Mouse (Mus musculus): ENCODE measurements at regions not wholly inside any gene's neighbourhood (a gene's known extent, or its start where the extent isn't known, plus 50 kb on each side); places are given as distances from the start of the nearest gene placed in this dataset.
A peak's percentile ranks its signal among the peaks of the same experiment; 100 is the strongest.

DNA sequence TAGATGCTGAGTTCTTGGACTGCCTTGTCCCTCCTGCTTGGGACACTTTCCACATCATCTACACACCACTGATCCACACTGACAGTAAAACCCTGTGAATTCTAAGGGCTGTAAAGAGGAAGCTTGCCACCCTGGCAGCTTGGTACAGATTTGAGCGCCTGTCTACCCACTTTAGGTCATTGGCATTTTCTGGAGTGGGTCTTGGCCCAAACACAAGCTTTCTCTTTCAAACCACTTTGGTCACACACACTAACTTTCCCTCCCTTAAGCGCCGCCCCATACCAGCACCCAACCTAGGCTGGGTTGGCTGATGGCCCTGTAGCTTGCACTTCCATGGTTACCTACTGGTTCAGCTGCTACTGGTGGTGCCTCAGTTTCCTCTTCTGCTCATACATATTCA is 55.6 kb upstream of the Fam180a start:
- no peak overlapping the region for H3K9ac ChIP-seq (ENCODE audit: low read depth, low read length)
- no peaks in the 10 kb centered on the region for H3K36me3 ChIP-seq (ENCODE audit: control insufficient read depth, insufficient read depth, low read length)
- H3K27ac ChIP-seq (ENCODE audit: low read depth, low read length) = no peak overlapping the region
- WGBS (ENCODE audit: insufficient replicate concordance) = 73% methylated on average over 3 of the region's 3 CpGs
- no peak overlapping the region for H3K4me3 ChIP-seq (ENCODE audit: low read depth, low read length)
- ATAC-seq (replicated peaks; ENCODE audit: insufficient number of reproducible peaks, low FRiP score, low TSS enrichment) = no peak
- H3K9me3 ChIP-seq (replicated peaks; ENCODE audit: control insufficient read depth, low read length) = no peaks in the 10 kb centered on the region
- H3K4me1 ChIP-seq (ENCODE audit: control insufficient read depth, insufficient read depth, low read length) = no peaks in the 10 kb centered on the region
- no peaks in the 10 kb centered on the region for H3K27me3 ChIP-seq (ENCODE audit: control insufficient read depth, insufficient read depth, low read length)
- no peak overlapping the region for H3K4me2 ChIP-seq

DNA sequence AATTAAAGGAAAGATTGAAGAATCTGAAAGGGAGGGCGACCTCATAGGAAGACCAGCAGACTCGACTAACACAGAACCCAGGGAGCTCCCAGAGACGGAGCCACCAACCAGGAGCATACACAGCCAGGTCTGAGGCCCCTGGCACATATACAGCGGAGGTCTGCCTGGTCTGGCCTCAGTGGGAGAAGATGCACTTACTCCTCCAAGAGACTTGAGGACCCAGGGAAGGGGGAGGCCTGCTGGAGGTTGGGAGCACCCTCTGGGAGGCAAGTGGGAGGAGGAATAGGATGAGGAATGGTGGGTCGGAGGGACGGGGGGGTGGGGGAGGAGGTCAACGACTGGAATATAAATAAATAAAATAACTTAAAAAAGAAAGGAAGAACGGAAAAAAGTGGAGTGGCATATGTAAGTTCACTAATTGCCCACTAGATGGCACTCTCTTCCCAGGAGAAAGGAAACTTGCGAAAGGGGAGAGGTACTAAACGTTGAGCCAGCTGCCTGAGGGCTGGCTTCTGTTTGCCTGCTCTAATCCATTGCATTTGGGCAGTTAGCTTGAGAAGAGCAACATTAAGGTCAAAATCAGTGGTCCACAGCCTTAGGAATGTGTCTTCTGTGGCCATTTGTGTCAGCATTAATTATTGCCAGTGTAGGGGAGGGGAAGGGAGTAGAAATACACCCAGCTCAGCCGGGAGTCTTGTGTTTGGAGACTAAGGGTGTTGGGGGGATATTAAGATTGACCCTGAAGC is 55.0 kb upstream of the Fam180a start:
- no peaks in the 10 kb centered on the region for H3K27me3 ChIP-seq (ENCODE audit: control insufficient read depth, insufficient read depth, low read length)
- no peaks in the 10 kb centered on the region for H3K4me1 ChIP-seq (ENCODE audit: control insufficient read depth, insufficient read depth, low read length)
- H3K36me3 ChIP-seq (ENCODE audit: control insufficient read depth, insufficient read depth, low read length) = no peaks in the 10 kb centered on the region
- ATAC-seq (replicated peaks; ENCODE audit: insufficient number of reproducible peaks, low FRiP score, low TSS enrichment) = no peak; the same call in 1 of the 2 replicates
- 25% methylated on average over 11 of the region's 11 CpGs for WGBS (ENCODE audit: insufficient replicate concordance)
- H3K4me2 ChIP-seq = peak overlapping the region; percentile 53
- H3K4me3 ChIP-seq (ENCODE audit: low read depth, low read length) = peak overlapping the region; percentile 15; the same call in 1 of the 2 replicates
- no peak overlapping the region for H3K27ac ChIP-seq (ENCODE audit: low read depth, low read length)
- H3K9me3 ChIP-seq (replicated peaks; ENCODE audit: control insufficient read depth, low read length) = no peaks in the 10 kb centered on the region
- peak overlapping the region; percentile 22; the same call in 1 of the 2 replicates for H3K9ac ChIP-seq (ENCODE audit: low read depth, low read length)

DNA sequence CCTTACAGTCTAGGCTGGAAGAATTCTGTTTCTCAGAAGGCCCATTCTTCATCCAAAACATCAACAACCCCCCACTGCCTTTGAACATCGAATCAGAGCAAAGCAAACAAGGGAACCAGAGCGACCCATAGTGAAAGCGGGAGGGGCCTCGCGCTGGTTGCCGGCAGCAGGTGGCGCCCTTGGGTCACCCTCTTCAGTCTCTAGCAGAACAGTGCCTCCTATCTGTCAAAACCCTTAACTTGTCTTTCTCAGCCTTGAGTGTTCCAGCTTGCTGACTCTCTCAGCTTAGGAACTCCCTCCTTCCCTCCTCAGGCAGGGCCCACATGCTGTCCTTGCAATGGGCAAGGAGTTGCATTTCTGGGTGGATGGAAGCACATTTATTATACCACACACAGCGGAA is 53.9 kb upstream of the Fam180a start:
- no peak overlapping the region for H3K9ac ChIP-seq (ENCODE audit: low read depth, low read length)
- H3K4me2 ChIP-seq = peak overlapping the region; percentile 50
- no peak for ATAC-seq (replicated peaks; ENCODE audit: insufficient number of reproducible peaks, low FRiP score, low TSS enrichment)
- H3K9me3 ChIP-seq (replicated peaks; ENCODE audit: control insufficient read depth, low read length) = no peaks in the 10 kb centered on the region
- no peak overlapping the region for H3K27ac ChIP-seq (ENCODE audit: low read depth, low read length)
- no peaks in the 10 kb centered on the region for H3K4me1 ChIP-seq (ENCODE audit: control insufficient read depth, insufficient read depth, low read length)
- no peaks in the 10 kb centered on the region for H3K36me3 ChIP-seq (ENCODE audit: control insufficient read depth, insufficient read depth, low read length)
- 8% methylated on average over 8 of the region's 8 CpGs for WGBS (ENCODE audit: insufficient replicate concordance)
- H3K4me3 ChIP-seq (ENCODE audit: low read depth, low read length) = peak overlapping the region; percentile 20; the same call in 1 of the 2 replicates
- H3K27me3 ChIP-seq (ENCODE audit: control insufficient read depth, insufficient read depth, low read length) = no peaks in the 10 kb centered on the region

DNA sequence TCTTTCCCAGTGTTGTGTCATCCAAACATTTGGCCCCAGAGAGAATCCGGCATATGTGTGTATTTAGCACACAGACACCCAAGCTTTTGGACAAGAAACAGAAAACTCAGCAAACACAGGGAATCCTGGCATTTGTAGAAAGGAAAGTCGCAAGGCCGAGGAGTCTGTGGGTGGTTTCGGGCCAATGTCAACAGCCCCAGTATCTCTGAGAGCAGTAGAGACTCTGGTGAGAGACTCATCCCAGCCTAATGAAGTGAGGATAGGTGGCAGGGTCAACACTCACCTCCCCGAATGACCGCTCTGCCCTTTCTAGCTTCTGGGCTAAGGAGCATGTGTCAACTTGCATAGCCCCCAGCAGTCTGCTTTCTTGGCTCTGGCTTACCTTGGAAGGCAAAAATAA is 52.9 kb upstream of the Fam180a start:
- WGBS (ENCODE audit: insufficient replicate concordance) = 78% methylated on average over 6 of the region's 6 CpGs
- no peak overlapping the region for H3K9ac ChIP-seq (ENCODE audit: low read depth, low read length)
- no peaks in the 10 kb centered on the region for H3K36me3 ChIP-seq (ENCODE audit: control insufficient read depth, insufficient read depth, low read length)

GRCm38 (mm10) chr6:35377535-35377934 is 51.6 kb upstream of the Fam180a start:
- 83% methylated on average over 3 of the region's 3 CpGs for WGBS (ENCODE audit: insufficient replicate concordance)
- H3K4me2 ChIP-seq = no peak overlapping the region
- H3K27ac ChIP-seq (ENCODE audit: low read depth, low read length) = no peak overlapping the region

More for the DNA sequence above, 52.9 kb upstream of the Fam180a start:
- Histone ChIP-seq H3K9me3 (replicated peaks; ENCODE audit: control insufficient read depth, low read length) (no peaks in the 10 kb centered on the region), H3K4me2 (no peak overlapping the region), H3K27me3 (ENCODE audit: control insufficient read depth, insufficient read depth, low read length) (no peaks in the 10 kb centered on the region), H3K27ac (ENCODE audit: low read depth, low read length) (no peak overlapping the region), H3K4me1 (ENCODE audit: control insufficient read depth, insufficient read depth, low read length) (no peaks in the 10 kb centered on the region), H3K4me3 (ENCODE audit: low read depth, low read length) (no peak overlapping the region)
- ATAC-seq (replicated peaks; ENCODE audit: insufficient number of reproducible peaks, low FRiP score, low TSS enrichment) = no peak

GRCm38 (mm10) chr6:35376526-35376925 is 50.6 kb upstream of the Fam180a start:
- H3K9ac ChIP-seq (ENCODE audit: low read depth, low read length) = no peak overlapping the region
- no peak overlapping the region for H3K4me3 ChIP-seq (ENCODE audit: low read depth, low read length)
- H3K27me3 ChIP-seq (ENCODE audit: control insufficient read depth, insufficient read depth, low read length) = no peaks in the 10 kb centered on the region
- no peak overlapping the region for H3K27ac ChIP-seq (ENCODE audit: low read depth, low read length)
- H3K9me3 ChIP-seq (replicated peaks; ENCODE audit: control insufficient read depth, low read length) = no peaks in the 10 kb centered on the region
- H3K36me3 ChIP-seq (ENCODE audit: control insufficient read depth, insufficient read depth, low read length) = no peaks in the 10 kb centered on the region
- ATAC-seq (replicated peaks; ENCODE audit: insufficient number of reproducible peaks, low FRiP score, low TSS enrichment) = no peak
- no peak overlapping the region for H3K4me2 ChIP-seq
- no peaks in the 10 kb centered on the region for H3K4me1 ChIP-seq (ENCODE audit: control insufficient read depth, insufficient read depth, low read length)
- WGBS (ENCODE audit: insufficient replicate concordance) = 72% methylated on average over 9 of the region's 9 CpGs

More at GRCm38 (mm10) chr6:35377535-35377934, 51.6 kb upstream of the Fam180a start:
- no peak for ATAC-seq (replicated peaks; ENCODE audit: insufficient number of reproducible peaks, low FRiP score, low TSS enrichment)
- Histone ChIP-seq H3K9ac (ENCODE audit: low read depth, low read length) (no peak overlapping the region), H3K9me3 (replicated peaks; ENCODE audit: control insufficient read depth, low read length) (no peaks in the 10 kb centered on the region), H3K27me3 (ENCODE audit: control insufficient read depth, insufficient read depth, low read length) (no peaks in the 10 kb centered on the region), H3K4me3 (ENCODE audit: low read depth, low read length) (no peak overlapping the region), H3K4me1 (ENCODE audit: control insufficient read depth, insufficient read depth, low read length) (no peaks in the 10 kb centered on the region), H3K36me3 (ENCODE audit: control insufficient read depth, insufficient read depth, low read length) (no peaks in the 10 kb centered on the region)
